In the genomic region with DNA sequence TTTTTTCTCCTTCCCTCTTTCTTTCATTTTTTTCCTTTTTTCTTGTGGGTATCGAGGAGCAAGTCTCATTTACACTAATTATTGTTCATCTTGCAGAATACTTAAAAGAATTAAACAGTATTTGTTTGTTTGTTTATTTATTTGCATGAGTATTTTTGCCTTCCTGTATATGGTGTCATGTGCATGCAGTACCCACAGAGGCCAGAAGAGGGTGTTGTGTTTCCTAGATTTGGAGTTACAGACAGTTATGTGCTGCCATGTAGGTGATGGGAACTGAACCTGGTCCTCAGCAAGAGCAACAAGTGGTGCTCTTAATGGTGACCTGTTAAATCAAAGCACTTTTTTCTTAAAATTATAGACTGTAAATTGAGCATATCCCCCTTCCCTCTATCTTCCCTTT, we compare ENCODE assay signal across 1 mouse cellular context.
TF ChIP-seq lines count a peak whose summit lies in the region.

No protein-coding gene starts in this region.

TF ChIP-seq in MEL, 35 proteins besides CTCF, POLR2A, EP300 and RAD21:
- TF ChIP-seq MYC (IDR thresholded peaks at IDR 0.05; ENCODE audit: low read depth, low read length) (no peak), ZC3H11A (IDR thresholded peaks at IDR 0.05; ENCODE audit: low read depth, low read length) (no peak), HCFC1 (IDR thresholded peaks at IDR 0.05; ENCODE audit: low read depth, low read length) (0 out of 2 replicates have a peak, but pooled peaks have one; percentile 18)
